Mouse (Mus musculus): ENCODE data around the gene Ppp1r13b.

GRCm38 (mm10) chr12:111931411-111932025, 23.6 kb upstream of the Ppp1r13b start:
- TF ChIP-seq CTCF (IDR thresholded peaks at IDR 0.05; ENCODE audit: low read depth) = no peak
- no peak for TF ChIP-seq EP300 (IDR thresholded peaks at IDR 0.05; ENCODE audit: low read depth)
